Mouse (Mus musculus) thymus, postnatal 14 days (tissue): ENCODE results near the gene Prmt1.

Experiments used
- DNase-seq: peaks from one replicate; pipeline ENCODE4 v3.0.0; 2021

Gene Prmt1

GRCm38 (mm10) chr7:45012011-45012410, 25.6 kb upstream of the Prmt1 start:
- DNase-seq, result no peak

- DNase-seq, result no peak
Observed at GRCm38 (mm10) chr7:45008411-45008810, 22.0 kb upstream of the Prmt1 start.

- no peak for DNase-seq
Observed at GRCm38 (mm10) chr7:45007846-45008245, 21.5 kb upstream of the Prmt1 start.

GRCm38 (mm10) chr7:45007141-45007540, 20.8 kb upstream of the Prmt1 start:
- DNase-seq, result no peak

- DNase-seq, result no peak
Observed at GRCm38 (mm10) chr7:45006503-45006902, 20.1 kb upstream of the Prmt1 start.

- no peak for DNase-seq
Observed at GRCm38 (mm10) chr7:45005321-45005992, 19.1 kb upstream of the Prmt1 start.

GRCm38 (mm10) chr7:45004546-45004945, 18.2 kb upstream of the Prmt1 start:
- no peak for DNase-seq

- DNase-seq, result no peak
Observed at GRCm38 (mm10) chr7:45002440-45002839, 16.1 kb upstream of the Prmt1 start.

- DNase-seq, result no peak
Observed at GRCm38 (mm10) chr7:45000539-45001114, 14.3 kb upstream of the Prmt1 start.

- DNase-seq, result no peak
Observed at GRCm38 (mm10) chr7:44999753-45000152, 13.4 kb upstream of the Prmt1 start.

GRCm38 (mm10) chr7:44998501-44998955, 12.2 kb upstream of the Prmt1 start, which contains the start of gene Bcl2l12:
Gene Bcl2l12 (minus strand): TSS chr7:44998712.
- DNase-seq, result peak; percentile 36

GRCm38 (mm10) chr7:44997940-44998428, 11.6 kb upstream of the Prmt1 start:
- DNase-seq, result no peak

GRCm38 (mm10) chr7:44997231-44997939, 11.0 kb upstream of the Prmt1 start, which contains the start of gene Irf3:
Gene Irf3 (plus strand): TSS chr7:44997648.
- peak; percentile 98 for DNase-seq

GRCm38 (mm10) chr7:44996672-44997071, 10.3 kb upstream of the Prmt1 start:
- DNase-seq, result peak; percentile 34

- no peak for DNase-seq
Observed at GRCm38 (mm10) chr7:44986879-44987718, 731 bp upstream of the Prmt1 start.

- DNase-seq, result peak; percentile 73
Observed at GRCm38 (mm10) chr7:44985595-44986191, 675 bp downstream of the Prmt1 start.

- DNase-seq, result no peak
Observed at GRCm38 (mm10) chr7:44984833-44985164, 1.6 kb downstream of the Prmt1 start.

- DNase-seq, result no peak
Observed at GRCm38 (mm10) chr7:44983944-44984832, 2.2 kb downstream of the Prmt1 start.

- peak; percentile 90 for DNase-seq
Observed at GRCm38 (mm10) chr7:44983085-44983484, 3.3 kb downstream of the Prmt1 start.

- no peak for DNase-seq
Observed at GRCm38 (mm10) chr7:44981539-44981938, 4.8 kb downstream of the Prmt1 start.

- DNase-seq, result no peak
Observed at GRCm38 (mm10) chr7:44978300-44978699, 8.1 kb downstream of the Prmt1 start.

- no peak for DNase-seq
Observed at GRCm38 (mm10) chr7:44975117-44975419, 11.3 kb downstream of the Prmt1 start.
